Mouse (Mus musculus) liver, adult (tissue): ENCODE results near the gene Dzip3.

Experiments used
- GATA4 ChIP-seq: IDR thresholded peaks from 2 replicates; pipeline ENCODE4 v1.6.1; 2014; ENCODE audit warnings: mild to moderate bottlenecking, low read length; ENCODE audit not compliant: insufficient replicate concordance

The Dzip3 gene

DNA sequence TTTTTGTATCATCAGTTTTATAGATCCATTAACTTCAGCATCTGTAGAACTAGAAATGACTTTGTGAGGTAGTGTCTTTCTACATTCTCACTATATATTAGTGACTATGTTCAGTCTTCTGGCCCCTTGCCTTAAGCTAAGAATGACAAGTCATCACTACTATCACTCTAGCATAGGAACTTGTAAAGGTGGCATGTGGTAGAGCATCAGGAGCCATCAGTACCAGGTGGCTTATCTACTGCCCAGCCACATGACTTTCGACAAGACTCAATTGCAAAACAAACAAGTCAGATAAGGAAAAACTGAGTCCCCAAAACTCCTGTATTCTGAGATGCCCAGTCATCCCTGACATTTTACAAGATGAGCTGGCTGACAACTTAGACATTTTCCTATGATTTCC is 70.2 kb downstream of the Dzip3 start:
- TF ChIP-seq GATA4, result no peak

- TF ChIP-seq GATA4, result no peak
These were observed 80.8 kb downstream of the Dzip3 start for GRCm38 (mm10) chr16:48913206-48913605.

DNA sequence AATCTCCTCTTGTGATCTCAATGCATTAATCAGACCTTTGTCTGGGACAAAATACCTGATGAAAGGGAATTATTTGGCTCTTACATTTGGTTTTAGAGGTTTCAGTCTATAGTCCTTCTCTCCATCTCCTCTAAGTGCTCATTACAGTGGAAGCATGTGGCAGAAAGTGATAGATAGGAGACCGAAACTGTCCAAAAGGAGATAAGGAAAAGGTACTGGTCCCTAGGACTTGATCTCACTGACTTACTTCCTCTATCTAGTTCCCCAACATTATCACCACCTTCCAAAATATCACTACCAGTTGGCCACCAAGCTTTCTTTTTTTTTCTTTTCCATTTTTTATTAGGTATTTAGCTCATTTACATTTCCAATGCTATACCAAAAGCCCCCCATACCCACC is 82.8 kb downstream of the Dzip3 start:
- no peak for TF ChIP-seq GATA4

- no peak for TF ChIP-seq GATA4
These were observed 94.1 kb downstream of the Dzip3 start for GRCm38 (mm10) chr16:48899868-48900267.

GRCm38 (mm10) chr16:48890733-48891132 is 103.2 kb downstream of the Dzip3 start:
- TF ChIP-seq GATA4, result 0 out of 2 replicates have a peak, but pooled peaks have one; percentile 11
